Mouse (Mus musculus): ENCODE data around the gene Ldhb. TPM values are rescaled to one million over a fixed set of nuclear protein-coding genes. Genes with fewer than 3 reads are reported as not detected.

Gene Ldhb
- total RNA-seq (2023) = 19.9 and 22.2 TPM in 2 replicates

GRCm38 (mm10) chr6:142507785-142508162 is at the start of gene Ldhb:
Gene Ldhb, minus strand, starts transcription at chr6:142507957.

DNA sequence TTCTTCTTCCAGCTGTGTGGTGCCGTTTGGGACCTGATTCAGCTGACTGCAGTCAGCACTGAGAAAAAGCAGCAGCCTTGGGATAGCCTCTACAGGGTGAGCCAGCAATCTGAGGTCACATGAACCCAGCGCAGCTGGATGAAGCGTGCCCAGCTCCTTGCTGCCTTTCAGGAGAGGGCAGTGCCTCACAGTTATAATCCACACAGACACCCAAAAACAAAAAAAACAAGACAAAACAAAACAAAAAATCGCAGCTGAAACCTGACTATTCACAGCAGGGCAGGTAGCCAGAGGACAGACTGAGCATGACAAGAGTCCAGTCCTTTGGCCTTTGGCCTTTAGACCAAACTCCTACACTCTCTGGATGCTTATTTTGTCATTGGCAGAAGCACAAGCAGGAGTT is 35.0 kb downstream of the Ldhb start, which contains the start of gene Gys2:
Gys2 (minus strand) TSS at position 309 of the 403 bp plus-strand sequence.

Other genes with a start within 250 kb of the Ldhb start
- gene Iapp, start 209.5 kb downstream of the Ldhb start, total RNA-seq (2023) = not detected in 2 replicates
- not detected in 2 replicates for gene Slco1a5, start 185.0 kb downstream of the Ldhb start, total RNA-seq (2023)
- 10.7 and 12.1 TPM in 2 replicates for gene Pyroxd1, start 162.3 kb downstream of the Ldhb start, total RNA-seq (2023)
- 8.6 and 9.9 TPM in 2 replicates for gene Recql, start 120.9 kb downstream of the Ldhb start, total RNA-seq (2023)
- gene Golt1b, start 120.7 kb downstream of the Ldhb start, total RNA-seq (2023) = 19.7 and 20.7 TPM in 2 replicates
- gene Spx, start 94.5 kb downstream of the Ldhb start, total RNA-seq (2023) = not detected in 2 replicates
- gene Gys2, start 34.8 kb downstream of the Ldhb start, total RNA-seq (2023) = not detected in 2 replicates
- 0.25 TPM in 1 of 2 replicates, not detected in the other for gene Kcnj8, start 63.7 kb upstream of the Ldhb start, total RNA-seq (2023)
- 0.13 and 0.18 TPM in 2 replicates for gene Abcc9, start 194.4 kb upstream of the Ldhb start, total RNA-seq (2023)
- 33.8 and 36.8 TPM in 2 replicates for gene Cmas, start 248.7 kb upstream of the Ldhb start, total RNA-seq (2023)